ENCODE assay signal across 15 mouse cellular contexts in genomic region chr11:46076442-46077158, GRCm38 (mm10). TPM values are rescaled to one million over a fixed set of nuclear protein-coding genes. Genes with fewer than 3 reads are reported as not detected.
DNase-seq lines count a peak whose midpoint lies in the region; ATAC-seq lines count a peak whose summit lies in the region.
"Had no signal": no experiment of that assay in that cellular context is flagged by ENCODE, and none has a peak within 500 bp of the region (broad histone marks: within the 10 kb centered on the region; RNA-seq: fewer than 3 reads in every experiment).

No protein-coding gene starts in this region.

- no peak overlapping the region for H3K4me2 ChIP-seq in kidney, embryonic 15.5 days
- H3K4me2 ChIP-seq: embryonic facial prominence, embryonic 13.5 days; intestine, embryonic 15.5 days had no signal

- ATAC-seq in kidney, embryonic 15.5 days (replicated peaks; ENCODE audit: low FRiP score) = no peak
- peak; percentile 95 for ATAC-seq in granulocyte monocyte progenitor cell, adult 5-6 weeks (replicated peaks; ENCODE audit: poor library complexity, severe bottlenecking)
- ATAC-seq: forebrain, embryonic 14.5 days; intestine, embryonic 15.5 days; midbrain, embryonic 16.5 days had no signal

- no peaks in the 10 kb centered on the region for H3K9me3 ChIP-seq in kidney, embryonic 15.5 days (replicated peaks)
- H3K9me3 ChIP-seq: embryonic facial prominence, embryonic 13.5 days; intestine, embryonic 15.5 days had no signal

- WGBS in kidney, embryonic 15.5 days = 92% methylated on average over 11 of the region's 11 CpGs
- 23% methylated on average over 10 of the region's 11 CpGs for WGBS in macrophage (ENCODE audit: missing documents)

- peaks cover 29% of the 10 kb centered on the region for H3K4me1 ChIP-seq in kidney, embryonic 15.5 days

- DNase-seq in kidney, adult 18-20 months = no peak
- DNase-seq in R1 (ENCODE audit: low read depth, low spot score) (peak; percentile 85), MN1 (ENCODE audit: low spot score) (no peak)
- DNase-seq in cerebellum, postnatal 14 days = no peak
- DNase-seq in frontal cortex, postnatal 14 days (ENCODE audit: low spot score in 2 of 2) = no peak
- DNase-seq: cerebellum, adult 9-11 months; lung, postnatal 10 days; thymus, adult 2 months had no signal

- peaks cover 26% of the 10 kb centered on the region for H3K36me3 ChIP-seq in kidney, embryonic 15.5 days
- H3K36me3 ChIP-seq in macrophage (ENCODE audit: inconsistent target) = no peaks in the 10 kb centered on the region

- no peaks in the 10 kb centered on the region for H3K27me3 ChIP-seq in kidney, embryonic 15.5 days
- H3K27me3 ChIP-seq: embryonic facial prominence, embryonic 13.5 days; intestine, embryonic 15.5 days had no signal

- no peak overlapping the region for H3K4me3 ChIP-seq in kidney, embryonic 15.5 days (replicated peaks)
- H3K4me3 ChIP-seq in macrophage (ENCODE audit: inconsistent target) = no peak overlapping the region
- H3K4me3 ChIP-seq: embryonic facial prominence, embryonic 13.5 days; intestine, embryonic 15.5 days had no signal

- no peak overlapping the region for H3K9ac ChIP-seq in kidney, embryonic 15.5 days
- H3K9ac ChIP-seq: embryonic facial prominence, embryonic 13.5 days; intestine, embryonic 15.5 days had no signal

- peak overlapping the region; percentile 28; the same call in 1 of the 2 replicates for H3K27ac ChIP-seq in kidney, embryonic 15.5 days
- 0 out of 2 replicates have a peak overlapping the region, but pooled peaks have one; percentile 5 for H3K27ac ChIP-seq in macrophage
- H3K27ac ChIP-seq: embryonic facial prominence, embryonic 13.5 days; intestine, embryonic 15.5 days had no signal

- H3K79me2 ChIP-seq in macrophage (ENCODE audit: inconsistent target) = no peaks in the 10 kb centered on the region

RNA-seq across cellular contexts. Expression of gene Adam19, which starts 20.8 kb away (rescaled TPM):
- 14.4 and 17.9 TPM in 2 replicates for polyA plus RNA-seq in kidney, embryonic 15.5 days (2015; fragmentation: Nextera tagmentation; extraction: Ambion mirVana)
- 0.19 TPM in 1 of 2 replicates, not detected in the other for total RNA-seq in granulocyte monocyte progenitor cell, adult 5-6 weeks (2014; fragmentation: Nextera tagmentation)
- 0.26 and 0.43 TPM in 2 replicates for total RNA-seq in granulocyte monocyte progenitor cell, adult 5-6 weeks (2017)
- 10 to 100 TPM in 18 of 26 experiments, 1 to 10 TPM in 8; 1.6 to 65.5 (median 11.8) TPM for total RNA-seq in macrophage (2018; cell fraction: chromatin; rRNA removed)
- 10 to 100 TPM in 12 of 26 experiments, 1 to 10 TPM in 14; 2.5 to 29.1 (median 6.6) TPM for total RNA-seq in macrophage (2018; cell fraction: cytosol; rRNA removed)
- 10 to 100 TPM in 15 of 26 experiments, 1 to 10 TPM in 11; 5.7 to 52.0 (median 11.1) TPM for total RNA-seq in macrophage (2018; cell fraction: nucleus; rRNA removed)
- 4.7 to 18.1 TPM (median 13.4 TPM) in 3 replicates for polyA plus RNA-seq in macrophage (2018)

RNA-seq across cellular contexts. Expression of gene Gm12166, which starts 24.5 kb away (rescaled TPM):
- 2.8 and 6.7 TPM in 2 replicates for polyA plus RNA-seq in kidney, embryonic 15.5 days (2015; fragmentation: Nextera tagmentation; extraction: Ambion mirVana)
- 9.0 and 11.9 TPM in 2 replicates for total RNA-seq in granulocyte monocyte progenitor cell, adult 5-6 weeks (2014; fragmentation: Nextera tagmentation)
- total RNA-seq in granulocyte monocyte progenitor cell, adult 5-6 weeks (2017) = 20.7 and 35.7 TPM in 2 replicates
- total RNA-seq in macrophage (2018; cell fraction: chromatin; rRNA removed) = 1 to 10 TPM in 21 of 26 experiments, under 1 TPM in 1, not detected in 4; 0.95 to 9.0 (median 3.2) TPM
- total RNA-seq in macrophage (2018; cell fraction: cytosol; rRNA removed) = 10 to 100 TPM in 1 of 26 experiments, 1 to 10 TPM in 25; 3.2 to 10.7 (median 5.3) TPM
- 1 to 10 TPM; 1.4 to 8.4 (median 3.8) TPM for total RNA-seq in macrophage (2018; cell fraction: nucleus; rRNA removed)
- polyA plus RNA-seq in macrophage (2018) = 2.0 to 9.0 TPM (median 8.5 TPM) in 3 replicates
